In genomic region chr11:100969189-100969743, GRCm38 (mm10) we compare ENCODE assay signal across 8 mouse cellular contexts. TPM values are rescaled to one million over a fixed set of nuclear protein-coding genes. Genes with fewer than 3 reads are reported as not detected.
DNase-seq lines count a peak whose midpoint lies in the region; ATAC-seq and TF ChIP-seq lines count a peak whose summit lies in the region.

No protein-coding gene starts in this region.

- WGBS in lung, adult 2 months = 1% methylated on average over 34 of the region's 35 CpGs
- 7% methylated on average over 35 of the region's 35 CpGs for WGBS in embryonic facial prominence, embryonic 12.5 days
- 8% methylated on average over 35 of the region's 35 CpGs for WGBS in hindbrain, embryonic 10.5 days
- 5% methylated on average over 34 of the region's 35 CpGs for WGBS in lung, embryonic 14.5 days
- 2% methylated on average over 35 of the region's 35 CpGs for WGBS in stomach, embryonic 16.5 days
- 12% methylated on average over 35 of the region's 35 CpGs for WGBS in cerebellum, adult 2 months

- no peak for TF ChIP-seq CTCF in lung, adult 2 months (IDR thresholded peaks at IDR 0.05; ENCODE audit: insufficient read depth, low read length)
- no peak for TF ChIP-seq CTCF in lung, embryonic 14.5 days (IDR thresholded peaks at IDR 0.05; ENCODE audit: low read depth)
- TF ChIP-seq CTCF in cerebellum, adult 2 months (IDR thresholded peaks at IDR 0.05; ENCODE audit: borderline replicate concordance, insufficient read depth, low read depth, low read length) = no peak

- no peaks in the 10 kb centered on the region for H3K9me3 ChIP-seq in embryonic facial prominence, embryonic 12.5 days
- H3K9me3 ChIP-seq in hindbrain, embryonic 10.5 days = no peaks in the 10 kb centered on the region
- no peaks in the 10 kb centered on the region for H3K9me3 ChIP-seq in lung, embryonic 14.5 days (ENCODE audit: low read depth, low read length)
- H3K9me3 ChIP-seq in stomach, embryonic 16.5 days (replicated peaks; ENCODE audit: control insufficient read depth, low read length) = no peaks in the 10 kb centered on the region

- H3K27me3 ChIP-seq in embryonic facial prominence, embryonic 12.5 days = peaks cover 80% of the 10 kb centered on the region
- peaks cover 98% of the 10 kb centered on the region for H3K27me3 ChIP-seq in hindbrain, embryonic 10.5 days (ENCODE audit: insufficient read depth, poor library complexity, severe bottlenecking)
- H3K27me3 ChIP-seq in lung, embryonic 14.5 days (ENCODE audit: insufficient read depth, low read length) = 0 out of 2 replicates have a peak, but pooled peaks cover 10% of the 10 kb centered on the region
- 0 out of 2 replicates have a peak, but pooled peaks cover 4% of the 10 kb centered on the region for H3K27me3 ChIP-seq in stomach, embryonic 16.5 days (ENCODE audit: control insufficient read depth, insufficient read depth, low read length)
- no peaks in the 10 kb centered on the region; the same call in 1 of the 2 replicates for H3K27me3 ChIP-seq in cerebellum, adult 2 months (ENCODE audit: control insufficient read depth, insufficient read depth, low read length)

- H3K36me3 ChIP-seq in embryonic facial prominence, embryonic 12.5 days = no peaks in the 10 kb centered on the region
- no peaks in the 10 kb centered on the region for H3K36me3 ChIP-seq in hindbrain, embryonic 10.5 days
- peaks cover 7% of the 10 kb centered on the region; the same call in 1 of the 2 replicates for H3K36me3 ChIP-seq in lung, embryonic 14.5 days (ENCODE audit: insufficient read depth)
- no peaks in the 10 kb centered on the region for H3K36me3 ChIP-seq in stomach, embryonic 16.5 days (ENCODE audit: control insufficient read depth, insufficient read depth, low read length)

- H3K4me3 ChIP-seq in lung, adult 2 months (replicated peaks; ENCODE audit: extremely low read depth, low read depth, low read length) = peak overlapping the region; percentile 94
- peak overlapping the region; percentile 57 for H3K4me3 ChIP-seq in embryonic facial prominence, embryonic 12.5 days
- H3K4me3 ChIP-seq in hindbrain, embryonic 10.5 days = peak overlapping the region; percentile 50
- H3K4me3 ChIP-seq in lung, embryonic 14.5 days (ENCODE audit: low read depth, low read length) = peak overlapping the region; percentile 76
- peak overlapping the region; percentile 91 for H3K4me3 ChIP-seq in stomach, embryonic 16.5 days (replicated peaks; ENCODE audit: low read length)
- H3K4me3 ChIP-seq in cerebellum, adult 2 months (replicated peaks; ENCODE audit: insufficient read depth, low read depth, low read length) = no peak overlapping the region

- no peak overlapping the region for H3K27ac ChIP-seq in embryonic facial prominence, embryonic 12.5 days
- no peak overlapping the region; the same call in none of the 2 replicates for H3K27ac ChIP-seq in hindbrain, embryonic 10.5 days
- peak overlapping the region; percentile 92 for H3K27ac ChIP-seq in lung, embryonic 14.5 days (ENCODE audit: low read depth)
- peak overlapping the region; percentile 97 for H3K27ac ChIP-seq in stomach, embryonic 16.5 days (ENCODE audit: low read length)
- H3K27ac ChIP-seq in cerebellum, adult 2 months (ENCODE audit: insufficient read depth, low read length) = no peak overlapping the region

- peak overlapping the region; percentile 68 for H3K4me2 ChIP-seq in embryonic facial prominence, embryonic 12.5 days (replicated peaks)
- H3K4me2 ChIP-seq in lung, embryonic 14.5 days = peak overlapping the region; percentile 79
- peak overlapping the region; percentile 73 for H3K4me2 ChIP-seq in stomach, embryonic 16.5 days (ENCODE audit: low read depth, low read length)

- peak overlapping the region; percentile 62 for H3K9ac ChIP-seq in embryonic facial prominence, embryonic 12.5 days
- H3K9ac ChIP-seq in lung, embryonic 14.5 days = peak overlapping the region; percentile 70
- H3K9ac ChIP-seq in stomach, embryonic 16.5 days (ENCODE audit: low read length) = peak overlapping the region; percentile 90

- H3K4me1 ChIP-seq in lung, adult 2 months (ENCODE audit: control insufficient read depth, insufficient read depth, low read length) = peaks cover 11% of the 10 kb centered on the region
- H3K4me1 ChIP-seq in embryonic facial prominence, embryonic 12.5 days = peaks cover 28% of the 10 kb centered on the region
- peaks cover 26% of the 10 kb centered on the region for H3K4me1 ChIP-seq in hindbrain, embryonic 10.5 days (replicated peaks)
- H3K4me1 ChIP-seq in lung, embryonic 14.5 days (ENCODE audit: insufficient read depth) = no peaks in the 10 kb centered on the region
- peaks cover 52% of the 10 kb centered on the region for H3K4me1 ChIP-seq in stomach, embryonic 16.5 days (ENCODE audit: control insufficient read depth, insufficient read depth, low read length)
- no peaks in the 10 kb centered on the region; the same call in 1 of the 2 replicates for H3K4me1 ChIP-seq in cerebellum, adult 2 months (ENCODE audit: control insufficient read depth, insufficient read depth, low read length)

- no peak for TF ChIP-seq POLR2A in lung, adult 2 months (IDR thresholded peaks at IDR 0.05; ENCODE audit: borderline replicate concordance, extremely low read depth, low read depth, low read length)
- TF ChIP-seq POLR2A in cerebellum, adult 2 months (IDR thresholded peaks at IDR 0.05; ENCODE audit: borderline replicate concordance, insufficient read depth, low read length) = no peak

- ATAC-seq in embryonic facial prominence, embryonic 12.5 days (ENCODE audit: insufficient number of reproducible peaks, insufficient read depth, low FRiP score, low TSS enrichment) = no peak; the same call in 1 of the 2 replicates
- peak; percentile 2; the same call in 1 of the 2 replicates for ATAC-seq in lung, embryonic 14.5 days (ENCODE audit: insufficient read depth)
- ATAC-seq in stomach, embryonic 16.5 days (ENCODE audit: insufficient read depth, low FRiP score) = peak; percentile 3; the same call in 1 of the 2 replicates

- DNase-seq in lung, adult 2 months = peak; percentile 60
- DNase-seq in lung, postnatal 10 days = no peak
- no peak for DNase-seq in hindbrain, embryonic 10.5 days (ENCODE audit: low spot score)
- no peak for DNase-seq in lung, embryonic 14.5 days
- DNase-seq in left cerebral cortex, adult 11 months (ENCODE audit: low spot score) = no peak
- no peak for DNase-seq in cerebellum, adult 2 months

RNA-seq across cellular contexts. Expression of gene Cavin1, which starts 1.4 kb away (rescaled TPM):
- 270 and 280 TPM in 2 replicates for polyA plus RNA-seq in lung, adult 2 months (2012; rRNA removed)
- polyA plus RNA-seq in embryonic facial prominence, embryonic 12.5 days (2016; fragmentation: Nextera tagmentation; extraction: Ambion mirVana) = 68.4 and 69.6 TPM in 2 replicates
- 18.2 and 21.4 TPM in 2 replicates for polyA plus RNA-seq in hindbrain, embryonic 10.5 days (2016; fragmentation: Nextera tagmentation; extraction: Ambion mirVana)
- polyA plus RNA-seq in lung, embryonic 14.5 days (2014; fragmentation: Nextera tagmentation; extraction: Ambion mirVana) = 137 and 143 TPM in 2 replicates
- 381 and 403 TPM in 2 replicates for polyA plus RNA-seq in stomach, embryonic 16.5 days (2015; fragmentation: Nextera tagmentation; extraction: Ambion mirVana)
- polyA plus RNA-seq in cerebellum, adult 2 months (2012; rRNA removed) = 14.9 and 15.6 TPM in 2 replicates

RNA-seq across cellular contexts. Expression of gene Stat3, which starts 29.9 kb away (rescaled TPM):
- polyA plus RNA-seq in lung, adult 2 months (2012; rRNA removed) = 115 and 147 TPM in 2 replicates
- 38.4 and 39.4 TPM in 2 replicates for polyA plus RNA-seq in embryonic facial prominence, embryonic 12.5 days (2016; fragmentation: Nextera tagmentation; extraction: Ambion mirVana)
- 21.1 and 31.5 TPM in 2 replicates for polyA plus RNA-seq in hindbrain, embryonic 10.5 days (2016; fragmentation: Nextera tagmentation; extraction: Ambion mirVana)
- polyA plus RNA-seq in lung, embryonic 14.5 days (2014; fragmentation: Nextera tagmentation; extraction: Ambion mirVana) = 33.8 and 36.5 TPM in 2 replicates
- 47.2 and 56.1 TPM in 2 replicates for polyA plus RNA-seq in stomach, embryonic 16.5 days (2015; fragmentation: Nextera tagmentation; extraction: Ambion mirVana)
- 45.0 and 47.5 TPM in 2 replicates for polyA plus RNA-seq in cerebellum, adult 2 months (2012; rRNA removed)

RNA-seq across cellular contexts. Expression of gene Atp6v0a1, which starts 40.0 kb away (rescaled TPM):
- 81.9 and 102 TPM in 2 replicates for polyA plus RNA-seq in lung, adult 2 months (2012; rRNA removed)
- polyA plus RNA-seq in embryonic facial prominence, embryonic 12.5 days (2016; fragmentation: Nextera tagmentation; extraction: Ambion mirVana) = 32.8 and 33.7 TPM in 2 replicates
- polyA plus RNA-seq in hindbrain, embryonic 10.5 days (2016; fragmentation: Nextera tagmentation; extraction: Ambion mirVana) = 36.2 and 48.1 TPM in 2 replicates
- 32.8 and 38.0 TPM in 2 replicates for polyA plus RNA-seq in lung, embryonic 14.5 days (2014; fragmentation: Nextera tagmentation; extraction: Ambion mirVana)
- polyA plus RNA-seq in stomach, embryonic 16.5 days (2015; fragmentation: Nextera tagmentation; extraction: Ambion mirVana) = 47.8 and 50.5 TPM in 2 replicates
- 294 and 298 TPM in 2 replicates for polyA plus RNA-seq in cerebellum, adult 2 months (2012; rRNA removed)

Comparison
In these comparisons a context has a peak if more than half of its experiments do, and no peak if none do; other contexts are left out.
1. H3K27ac ChIP-seq: peak in lung, embryonic 14.5 days (single experiment) and stomach, embryonic 16.5 days (single experiment); none in embryonic facial prominence, embryonic 12.5 days (single experiment), hindbrain, embryonic 10.5 days (single experiment) and cerebellum, adult 2 months (single experiment).
2. Peak in every context shown above with its lines, with median percentiles within 50 percentile points of each other: H3K4me2 ChIP-seq and H3K9ac ChIP-seq.